Mouse (Mus musculus): Measurements from ENCODE around the gene Casp14. TPM values are rescaled to one million over a fixed set of nuclear protein-coding genes. Genes with fewer than 3 reads are reported as not detected.
"Not testable (repeated sequence)": the region's sequence is repeated elsewhere in the genome, so short reads cannot be mapped to it uniquely, and the experiment has no call there.

Casp14 gene
- total RNA-seq, 2 experiments from 2014 or later, result not detected

DNA sequence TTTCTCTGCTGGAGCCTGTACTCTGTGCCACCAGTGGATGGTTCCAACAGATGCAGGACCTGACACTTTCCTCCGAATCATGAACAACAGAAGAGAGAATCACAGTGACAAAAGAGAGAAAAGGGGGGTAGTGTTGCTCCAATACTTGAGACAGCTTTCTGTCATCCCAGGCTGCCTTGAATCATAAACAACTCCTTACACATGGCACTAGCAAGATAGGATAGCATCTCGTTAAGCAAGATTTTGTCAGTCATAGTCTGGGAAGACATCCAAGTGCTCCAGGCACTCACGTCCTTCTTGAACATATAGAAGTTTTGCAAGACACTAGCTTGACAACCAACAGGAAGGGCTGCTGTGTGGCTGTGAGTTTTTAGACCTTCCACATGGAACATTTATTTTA, 8.9 kb upstream of the Casp14 start:
- no peak overlapping the region for H3K4me3 ChIP-seq
- intact Hi-C loops (cut with DNase I), result loop anchor here (10.0 kb wide), 1 partner anchor 212 kb away; the partner anchor contains the start of gene Olfr1358
- no peak for DNase-seq (ENCODE audit: extremely low spot score in 1 of 2, low spot score in 2 of 2)
- no peak overlapping the region for H3K27ac ChIP-seq
- no peak for TF ChIP-seq CTCF (IDR thresholded peaks at IDR 0.05)

GRCm38 (mm10) chr10:78723416-78723815, 5.3 kb upstream of the Casp14 start:
- Histone ChIP-seq H3K4me3 (no peak overlapping the region), H3K27ac (no peak overlapping the region)
- no peak for TF ChIP-seq CTCF (IDR thresholded peaks at IDR 0.05)
- DNase-seq (ENCODE audit: extremely low spot score in 1 of 2, low spot score in 2 of 2), result no peak
- intact Hi-C loops (cut with DNase I), result loop anchor here (10.0 kb wide), 1 partner anchor 209 kb away; the partner anchor contains the start of gene Olfr1358

DNA sequence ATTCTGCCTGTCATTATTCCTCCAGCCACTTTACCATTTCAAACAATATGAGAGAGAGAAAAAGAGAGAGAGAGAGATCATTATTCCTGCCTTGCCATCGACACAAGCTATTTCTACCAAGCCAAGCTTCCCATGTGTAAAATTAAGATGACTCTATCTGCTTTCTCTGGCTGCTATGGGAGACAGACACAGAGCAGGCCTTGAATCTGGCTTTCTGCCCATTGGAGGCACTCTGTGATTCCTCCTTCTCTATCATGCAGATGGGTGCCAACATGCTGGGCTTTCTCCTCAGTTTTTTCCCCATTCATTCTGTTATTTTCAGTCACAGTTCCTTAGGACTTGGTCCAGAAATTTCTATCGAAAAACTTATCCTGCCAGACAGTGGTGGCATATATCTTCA, 4.6 kb upstream of the Casp14 start:
- no peak overlapping the region for H3K27ac ChIP-seq
- peak in 1 of 2 experiments; percentile 23 for DNase-seq (ENCODE audit: extremely low spot score in 1 of 2, low spot score in 2 of 2)
- intact Hi-C loops (cut with DNase I), result loop anchor here (10.0 kb wide), 1 partner anchor 208 kb away; the partner anchor contains the start of gene Olfr1358
- no peak overlapping the region for H3K4me3 ChIP-seq
- no peak for TF ChIP-seq CTCF (IDR thresholded peaks at IDR 0.05)

- Histone ChIP-seq H3K27ac (no peak overlapping the region), H3K4me3 (no peak overlapping the region)
- no peak for DNase-seq (ENCODE audit: extremely low spot score in 1 of 2, low spot score in 2 of 2)
- no peak for TF ChIP-seq CTCF (IDR thresholded peaks at IDR 0.05)
- intact Hi-C loops (cut with DNase I), result loop anchor here (10.0 kb wide), 1 partner anchor 207 kb away; the partner anchor contains the start of gene Olfr1358
Measured at GRCm38 (mm10) chr10:78722036-78722435, 3.9 kb upstream of the Casp14 start.

GRCm38 (mm10) chr10:78716231-78716630, 1.9 kb downstream of the Casp14 start:
- intact Hi-C loops (cut with DNase I), result no loop called here
- no peak for TF ChIP-seq CTCF (IDR thresholded peaks at IDR 0.05)
- Histone ChIP-seq H3K27ac (no peak overlapping the region), H3K4me3 (no peak overlapping the region)
- no peak for DNase-seq (ENCODE audit: extremely low spot score in 1 of 2, low spot score in 2 of 2)

- TF ChIP-seq CTCF (IDR thresholded peaks at IDR 0.05), result no peak
- intact Hi-C loops (cut with DNase I), result no loop called here
- H3K4me3 ChIP-seq, result no peak overlapping the region
- H3K27ac ChIP-seq, result no peak overlapping the region
- no peak for DNase-seq (ENCODE audit: extremely low spot score in 1 of 2, low spot score in 2 of 2)
Measured at GRCm38 (mm10) chr10:78715156-78715555, 2.9 kb downstream of the Casp14 start.

DNA sequence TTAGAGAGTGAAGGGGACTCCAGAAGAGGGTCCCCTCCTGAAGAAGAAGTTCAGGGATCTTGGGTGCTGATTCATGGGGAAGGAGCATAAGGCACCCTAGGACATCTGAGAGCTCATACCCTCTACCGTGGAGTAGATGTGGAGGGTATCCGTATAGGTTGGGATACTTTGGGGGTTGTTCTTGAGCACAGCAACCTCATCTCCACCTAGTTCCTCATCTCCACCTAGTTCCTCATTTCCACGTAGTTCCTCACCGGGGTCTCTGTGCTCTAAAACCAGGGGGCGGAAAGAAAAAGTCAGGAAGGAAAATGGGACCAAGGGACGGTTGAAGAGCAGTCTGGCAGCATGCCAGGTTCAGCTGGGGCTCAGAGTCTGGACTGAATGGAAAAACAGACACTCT, 4.0 kb downstream of the Casp14 start:
- Histone ChIP-seq H3K27ac (no peak overlapping the region), H3K4me3 (no peak overlapping the region)
- intact Hi-C loops (cut with DNase I), result no loop called here
- no peak for TF ChIP-seq CTCF (IDR thresholded peaks at IDR 0.05)
- no peak for DNase-seq (ENCODE audit: extremely low spot score in 1 of 2, low spot score in 2 of 2)

GRCm38 (mm10) chr10:78710706-78711105, 7.4 kb downstream of the Casp14 start:
- DNase-seq (ENCODE audit: extremely low spot score in 1 of 2, low spot score in 2 of 2), result no peak
- Histone ChIP-seq H3K4me3 (no peak overlapping the region), H3K27ac (no peak overlapping the region)
- intact Hi-C loops (cut with DNase I), result no loop called here
- TF ChIP-seq CTCF (IDR thresholded peaks at IDR 0.05), result no peak

- Histone ChIP-seq H3K4me3 (no peak overlapping the region), H3K27ac (no peak overlapping the region)
- no peak for TF ChIP-seq CTCF (IDR thresholded peaks at IDR 0.05)
- intact Hi-C loops (cut with DNase I), result no loop called here
- no peak for DNase-seq (ENCODE audit: extremely low spot score in 1 of 2, low spot score in 2 of 2)
Measured at GRCm38 (mm10) chr10:78700881-78701280, 17.2 kb downstream of the Casp14 start.

DNA sequence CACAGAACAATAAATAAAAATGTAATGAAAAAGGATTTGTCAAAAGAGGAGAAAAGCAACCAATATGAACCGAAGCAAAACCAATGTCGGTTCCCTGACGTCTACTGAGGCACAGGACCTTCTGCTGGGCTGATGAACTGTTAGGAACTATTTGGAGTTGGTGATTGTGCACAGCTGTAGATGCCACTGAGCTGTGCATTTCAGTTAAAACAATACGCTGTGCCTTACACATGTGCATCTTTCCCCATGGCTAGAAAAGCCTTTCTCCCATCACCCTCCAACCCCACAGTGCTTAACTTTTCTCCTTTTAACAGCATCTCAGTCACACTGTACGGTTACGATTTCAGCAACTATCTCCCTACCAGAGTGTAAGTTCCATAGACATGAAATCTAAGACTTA, 28.1 kb downstream of the Casp14 start:
- DNase-seq (ENCODE audit: extremely low spot score in 1 of 2, low spot score in 2 of 2), result no peak
- Histone ChIP-seq H3K27ac (no peak overlapping the region), H3K4me3 (no peak overlapping the region)
- intact Hi-C loops (cut with DNase I), result no loop called here
- TF ChIP-seq CTCF (IDR thresholded peaks at IDR 0.05), result no peak

DNA sequence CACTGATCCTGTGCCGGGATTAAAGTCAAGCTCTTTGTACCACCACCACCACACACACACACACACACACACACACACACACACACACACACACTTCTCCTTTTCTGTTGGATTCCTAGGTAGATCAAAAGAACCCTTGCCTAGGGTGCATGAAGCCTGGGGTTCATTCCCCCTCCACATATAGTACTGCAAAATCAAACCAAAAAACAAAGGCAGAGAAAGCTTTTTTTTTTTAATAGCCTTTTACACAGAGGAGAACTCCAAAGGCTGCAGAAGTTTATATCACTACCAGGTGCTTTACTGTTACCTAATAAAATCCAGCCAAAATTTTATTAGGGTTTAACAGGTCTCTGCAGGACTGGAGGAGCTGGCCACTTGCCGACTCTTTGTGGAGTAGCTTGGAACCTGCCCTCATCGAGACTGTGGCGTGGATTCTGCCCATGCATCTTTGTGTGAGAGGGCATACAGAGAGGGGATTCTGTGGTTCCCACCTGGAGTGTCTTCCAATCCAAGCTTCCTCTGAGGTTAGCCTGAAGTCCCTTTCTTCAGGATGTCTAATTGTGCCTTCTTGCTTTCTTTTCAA, 31.0 kb downstream of the Casp14 start:
- H3K4me3 ChIP-seq, result no peak overlapping the region
- intact Hi-C loops (cut with DNase I), result no loop called here
- no peak for TF ChIP-seq CTCF (IDR thresholded peaks at IDR 0.05)
- no peak for DNase-seq (ENCODE audit: extremely low spot score in 1 of 2, low spot score in 2 of 2)
- no peak overlapping the region for H3K27ac ChIP-seq

DNA sequence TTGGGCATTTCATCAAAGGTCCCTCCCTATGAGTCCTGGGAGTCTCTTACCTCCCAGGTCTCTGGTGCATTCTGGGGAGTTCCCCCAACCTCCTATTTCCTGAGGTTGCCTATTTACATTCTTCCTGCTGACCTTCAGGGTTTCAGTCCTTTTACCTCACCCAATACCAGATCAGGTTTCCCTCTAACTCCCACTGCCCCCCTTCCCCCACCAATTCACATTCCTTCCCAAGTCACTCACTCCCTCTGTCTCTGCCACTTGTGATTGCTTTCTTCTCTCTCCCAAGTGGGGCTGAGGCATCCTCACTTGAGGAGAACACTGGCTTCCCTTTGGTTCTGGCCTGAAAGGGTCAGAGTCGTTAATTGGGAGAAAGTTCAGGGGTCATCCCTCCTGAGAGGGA, 48.0 kb downstream of the Casp14 start:
- DNase-seq (ENCODE audit: extremely low spot score in 1 of 2, low spot score in 2 of 2); intact Hi-C loops (cut with DNase I); H3K27ac ChIP-seq; H3K4me3 ChIP-seq: not testable (repeated sequence)

DNA sequence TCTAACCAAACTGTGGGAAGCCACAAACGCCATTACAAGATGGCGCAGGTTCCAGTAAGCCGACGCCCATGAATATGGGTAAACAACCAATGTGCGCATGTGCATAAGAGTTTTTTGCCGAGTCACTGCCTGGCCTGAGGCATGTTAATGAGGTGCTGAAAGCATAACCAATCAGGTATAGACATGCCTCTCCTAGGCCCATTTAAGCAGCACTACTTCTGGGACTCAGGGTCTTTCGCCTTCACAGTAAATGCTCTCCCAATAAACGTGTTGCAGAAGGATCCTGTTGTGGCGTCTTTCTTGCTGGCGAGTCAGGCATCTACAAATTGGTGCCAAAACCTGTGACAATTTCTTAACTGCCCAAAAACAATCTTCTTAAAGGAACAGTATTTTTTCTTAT, 51.4 kb downstream of the Casp14 start:
- H3K4me3 ChIP-seq; DNase-seq (ENCODE audit: extremely low spot score in 1 of 2, low spot score in 2 of 2); intact Hi-C loops (cut with DNase I); H3K27ac ChIP-seq: not testable (repeated sequence)
